Mouse (Mus musculus): ENCODE results near the gene Asxl1.

Asxl1 gene

GRCm38 (mm10) chr2:153443434-153444240 lies 98.0 kb downstream of the Asxl1 start:
- no peak for DNase-seq (ENCODE audit: low read depth, low spot score)

- DNase-seq (ENCODE audit: low read depth, low spot score): peak; percentile 71
These were observed 98.9 kb downstream of the Asxl1 start for GRCm38 (mm10) chr2:153444254-153445136.

- DNase-seq (ENCODE audit: low read depth, low spot score): peak; percentile 24
These were observed 99.7 kb downstream of the Asxl1 start for GRCm38 (mm10) chr2:153445137-153446016.

- DNase-seq (ENCODE audit: low read depth, low spot score): peak; percentile 75
These were observed 100.4 kb downstream of the Asxl1 start for GRCm38 (mm10) chr2:153446017-153446408.

- DNase-seq (ENCODE audit: low read depth, low spot score): no peak
These were observed 100.8 kb downstream of the Asxl1 start for GRCm38 (mm10) chr2:153446476-153446875.

GRCm38 (mm10) chr2:153447719-153448118 lies 102.1 kb downstream of the Asxl1 start:
- no peak for DNase-seq (ENCODE audit: low read depth, low spot score)

- DNase-seq (ENCODE audit: low read depth, low spot score): no peak
These were observed 102.9 kb downstream of the Asxl1 start for GRCm38 (mm10) chr2:153448519-153448918.

Measured in CD4-positive helper T cell, adult 2 months (primary cell).